Mouse (Mus musculus) spleen, adult 2 months (tissue): ENCODE measurements around the gene Ifitm6.

Experiments used
- CTCF ChIP-seq: fragments of 200-500 bp; IDR thresholded peaks from 2 replicates; pipeline ENCODE4 v1.5.1; 2011; ENCODE audit warnings: mild to moderate bottlenecking, inconsistent platforms; ENCODE audit not compliant: insufficient read depth, insufficient read length, insufficient replicate concordance; ENCODE audit errors: extremely low read depth
- POLR2A ChIP-seq: fragments of 200-500 bp; IDR thresholded peaks from 2 replicates; pipeline ENCODE4 v1.6.1; 2011; ENCODE audit warnings: low read depth, low read length, inconsistent platforms

GRCm38 (mm10) chr7:140989022-140989421 lies 28.7 kb downstream of the Ifitm6 start:
- TF ChIP-seq POLR2A: no peak
- no peak for TF ChIP-seq CTCF
